Mouse (Mus musculus): ENCODE measurements at regions not wholly inside any gene's neighbourhood (a gene's known extent, or its start where the extent isn't known, plus 50 kb on each side); places are given as distances from the start of the nearest gene placed in this dataset.

GRCm38 (mm10) chr13:97705926-97706325, 54.5 kb downstream of the Gm10260 start:
- no peak for DNase-seq (ENCODE audit: low spot score)

GRCm38 (mm10) chr13:97704541-97704940, 55.9 kb downstream of the Gm10260 start:
- DNase-seq (ENCODE audit: low spot score): no peak

- DNase-seq (ENCODE audit: low spot score): no peak
Observed at GRCm38 (mm10) chr13:97698967-97699366, 61.5 kb downstream of the Gm10260 start.

- no peak for DNase-seq (ENCODE audit: low spot score)
Observed at GRCm38 (mm10) chr13:97698317-97698716, 62.1 kb downstream of the Gm10260 start.

- DNase-seq (ENCODE audit: low spot score): no peak
Observed at GRCm38 (mm10) chr13:97697262-97697661, 63.2 kb downstream of the Gm10260 start.

- no peak for DNase-seq (ENCODE audit: low spot score)
Observed at GRCm38 (mm10) chr13:97695022-97695421, 65.4 kb downstream of the Gm10260 start.

GRCm38 (mm10) chr13:97694356-97694990, 66.0 kb downstream of the Gm10260 start:
- DNase-seq (ENCODE audit: low spot score): no peak

GRCm38 (mm10) chr13:97688310-97688886, 72.0 kb downstream of the Gm10260 start:
- no peak for DNase-seq (ENCODE audit: low spot score)

- no peak for DNase-seq (ENCODE audit: low spot score)
Observed at GRCm38 (mm10) chr13:97683836-97684235, 76.6 kb downstream of the Gm10260 start.

GRCm38 (mm10) chr13:97681228-97681987, 79.0 kb downstream of the Gm10260 start:
- DNase-seq (ENCODE audit: low spot score): no peak

GRCm38 (mm10) chr13:97680283-97680896, 80.0 kb downstream of the Gm10260 start:
- no peak for DNase-seq (ENCODE audit: low spot score)

GRCm38 (mm10) chr13:97678991-97679390, 81.4 kb downstream of the Gm10260 start:
- DNase-seq (ENCODE audit: low spot score): no peak

- DNase-seq (ENCODE audit: low spot score): no peak
Observed at GRCm38 (mm10) chr13:97676536-97677048, 83.8 kb downstream of the Gm10260 start.

- DNase-seq (ENCODE audit: low spot score): no peak
Observed at GRCm38 (mm10) chr13:97673107-97673506, 87.3 kb downstream of the Gm10260 start.

- no peak for DNase-seq (ENCODE audit: low spot score)
Observed at GRCm38 (mm10) chr13:97672038-97672675, 88.3 kb downstream of the Gm10260 start.

- no peak for DNase-seq (ENCODE audit: low spot score)
Observed at GRCm38 (mm10) chr13:97669366-97669765, 91.1 kb downstream of the Gm10260 start.

- DNase-seq (ENCODE audit: low spot score): no peak
Observed at GRCm38 (mm10) chr13:97668910-97669309, 91.5 kb downstream of the Gm10260 start.

GRCm38 (mm10) chr13:97667313-97667712, 93.1 kb downstream of the Gm10260 start:
- DNase-seq (ENCODE audit: low spot score): no peak

GRCm38 (mm10) chr13:97666761-97667160, 93.7 kb downstream of the Gm10260 start:
- DNase-seq (ENCODE audit: low spot score): no peak

- DNase-seq (ENCODE audit: low spot score): no peak
Observed at GRCm38 (mm10) chr13:97665226-97665625, 95.2 kb downstream of the Gm10260 start.

- no peak for DNase-seq (ENCODE audit: low spot score)
Observed at GRCm38 (mm10) chr13:97662741-97663140, 97.7 kb downstream of the Gm10260 start.

GRCm38 (mm10) chr13:97656618-97657017, 103.8 kb downstream of the Gm10260 start:
- no peak for DNase-seq (ENCODE audit: low spot score)
